Mouse (Mus musculus): ENCODE data around the gene Bcl6. TPM values are rescaled to one million over a fixed set of nuclear protein-coding genes. Genes with fewer than 3 reads are reported as not detected.

Bcl6 gene
- polyA plus RNA-seq, 1 experiment: 5.0 TPM

- no peak overlapping the region for H3K9ac ChIP-seq (ENCODE audit: low read depth, poor library complexity, severe bottlenecking)
- H3K27me3 ChIP-seq (ENCODE audit: control insufficient read depth, insufficient read depth, low read length, poor library complexity, severe bottlenecking): no peaks in the 10 kb centered on the region
- TF ChIP-seq POLR2A (IDR thresholded peaks at IDR 0.05; ENCODE audit: insufficient read depth, low read length) (no peak), CTCF (IDR thresholded peaks at IDR 0.05; ENCODE audit: low read depth, low read length) (no peak), EP300 (IDR thresholded peaks at IDR 0.05; ENCODE audit: insufficient read depth, low read depth, low read length) (no peak)
- H3K36me3 ChIP-seq (ENCODE audit: control insufficient read depth, insufficient read depth, low read length, poor library complexity, severe bottlenecking): no peaks in the 10 kb centered on the region
- no peaks in the 10 kb centered on the region for H3K4me1 ChIP-seq (ENCODE audit: control insufficient read depth, insufficient read depth, low read length)
- H3K27ac ChIP-seq (ENCODE audit: insufficient read depth, low read length): no peak overlapping the region
- no peaks in the 10 kb centered on the region for H3K9me3 ChIP-seq (replicated peaks; ENCODE audit: control insufficient read depth, insufficient read depth, low read length, poor library complexity, severe bottlenecking)
- H3K4me3 ChIP-seq (ENCODE audit: low read depth, low read length): no peak overlapping the region
These were observed 2.5 kb downstream of the Bcl6 start for GRCm38 (mm10) chr16:23986176-23986575.

GRCm38 (mm10) chr16:23985467-23985861, 3.2 kb downstream of the Bcl6 start:
- H3K9me3 ChIP-seq (replicated peaks; ENCODE audit: control insufficient read depth, insufficient read depth, low read length, poor library complexity, severe bottlenecking): no peaks in the 10 kb centered on the region
- H3K27ac ChIP-seq (ENCODE audit: insufficient read depth, low read length): no peak overlapping the region
- H3K4me1 ChIP-seq (ENCODE audit: control insufficient read depth, insufficient read depth, low read length): no peaks in the 10 kb centered on the region
- no peak overlapping the region for H3K4me3 ChIP-seq (ENCODE audit: low read depth, low read length)
- no peak for TF ChIP-seq EP300 (IDR thresholded peaks at IDR 0.05; ENCODE audit: insufficient read depth, low read depth, low read length)
- TF ChIP-seq CTCF (IDR thresholded peaks at IDR 0.05; ENCODE audit: low read depth, low read length): no peak
- TF ChIP-seq POLR2A (IDR thresholded peaks at IDR 0.05; ENCODE audit: insufficient read depth, low read length): no peak
- H3K36me3 ChIP-seq (ENCODE audit: control insufficient read depth, insufficient read depth, low read length, poor library complexity, severe bottlenecking): no peaks in the 10 kb centered on the region
- no peaks in the 10 kb centered on the region for H3K27me3 ChIP-seq (ENCODE audit: control insufficient read depth, insufficient read depth, low read length, poor library complexity, severe bottlenecking)
- no peak overlapping the region for H3K9ac ChIP-seq (ENCODE audit: low read depth, poor library complexity, severe bottlenecking)

DNA sequence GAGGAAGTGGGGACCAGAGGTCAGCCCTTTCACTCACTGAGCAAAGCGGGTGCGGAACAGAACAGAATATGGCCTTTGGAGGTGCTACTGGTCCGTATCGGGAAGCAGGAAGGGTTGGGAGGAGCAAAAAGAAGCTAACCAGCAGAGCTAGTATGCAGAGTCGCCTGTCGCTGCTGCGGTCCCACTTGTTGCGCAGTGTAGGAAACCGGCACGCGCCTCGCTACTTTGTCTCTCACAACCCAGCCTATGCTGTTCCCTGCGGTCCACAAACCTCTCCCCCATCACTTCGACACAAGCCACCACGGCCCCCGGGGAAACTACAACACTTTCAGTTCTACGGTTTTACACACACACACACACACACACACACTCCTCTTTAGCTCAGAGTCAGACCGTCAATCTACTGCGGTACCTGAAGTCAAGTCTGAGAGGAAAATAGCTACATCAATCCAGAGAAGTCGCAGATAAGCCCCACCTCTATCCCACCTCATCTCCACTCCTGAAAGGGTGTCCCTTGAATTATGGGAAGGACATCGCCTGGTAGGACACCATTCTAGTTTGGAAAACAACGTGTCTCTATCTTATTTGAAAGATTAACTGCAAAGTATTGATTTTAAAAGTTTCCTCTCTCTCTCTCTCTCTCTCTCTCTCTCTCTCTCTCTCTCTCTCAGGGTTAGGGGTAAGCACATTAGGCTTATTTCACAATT, 3.7 kb downstream of the Bcl6 start:
- Histone ChIP-seq H3K4me1 (ENCODE audit: control insufficient read depth, insufficient read depth, low read length) (no peaks in the 10 kb centered on the region), H3K9me3 (replicated peaks; ENCODE audit: control insufficient read depth, insufficient read depth, low read length, poor library complexity, severe bottlenecking) (no peaks in the 10 kb centered on the region), H3K9ac (ENCODE audit: low read depth, poor library complexity, severe bottlenecking) (peak overlapping the region; percentile 42), H3K4me3 (ENCODE audit: low read depth, low read length) (peak overlapping the region; percentile 54), H3K27ac (ENCODE audit: insufficient read depth, low read length) (no peak overlapping the region), H3K27me3 (ENCODE audit: control insufficient read depth, insufficient read depth, low read length, poor library complexity, severe bottlenecking) (no peaks in the 10 kb centered on the region), H3K36me3 (ENCODE audit: control insufficient read depth, insufficient read depth, low read length, poor library complexity, severe bottlenecking) (no peaks in the 10 kb centered on the region)
- TF ChIP-seq POLR2A (IDR thresholded peaks at IDR 0.05; ENCODE audit: insufficient read depth, low read length): no peak
- no peak for TF ChIP-seq EP300 (IDR thresholded peaks at IDR 0.05; ENCODE audit: insufficient read depth, low read depth, low read length)
- no peak for TF ChIP-seq CTCF (IDR thresholded peaks at IDR 0.05; ENCODE audit: low read depth, low read length)

DNA sequence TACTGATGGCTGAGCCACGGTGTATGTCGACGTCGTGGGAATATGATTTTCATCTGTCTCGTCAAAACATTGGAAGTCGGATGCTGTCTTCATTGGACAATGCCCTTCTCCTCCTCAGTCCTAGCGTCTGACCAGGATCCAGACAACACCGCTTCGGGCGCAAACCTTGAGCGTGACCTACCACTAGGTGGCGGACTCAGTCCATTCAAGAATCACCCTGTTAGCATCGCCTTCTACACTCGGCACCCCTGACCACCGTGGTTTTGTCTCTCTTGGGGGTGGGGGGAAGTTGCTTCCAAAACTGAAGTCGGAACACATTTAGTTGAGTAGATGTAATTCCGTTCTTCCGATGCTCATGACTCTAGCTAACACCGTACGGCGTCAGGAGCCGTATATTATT, 4.5 kb downstream of the Bcl6 start:
- Histone ChIP-seq H3K4me1 (ENCODE audit: control insufficient read depth, insufficient read depth, low read length) (no peaks in the 10 kb centered on the region), H3K36me3 (ENCODE audit: control insufficient read depth, insufficient read depth, low read length, poor library complexity, severe bottlenecking) (no peaks in the 10 kb centered on the region), H3K9ac (ENCODE audit: low read depth, poor library complexity, severe bottlenecking) (peak overlapping the region; percentile 42; the same call in 1 of the 2 replicates), H3K4me3 (ENCODE audit: low read depth, low read length) (peak overlapping the region; percentile 54; the same call in 1 of the 2 replicates), H3K27ac (ENCODE audit: insufficient read depth, low read length) (no peak overlapping the region), H3K9me3 (replicated peaks; ENCODE audit: control insufficient read depth, insufficient read depth, low read length, poor library complexity, severe bottlenecking) (no peaks in the 10 kb centered on the region), H3K27me3 (ENCODE audit: control insufficient read depth, insufficient read depth, low read length, poor library complexity, severe bottlenecking) (no peaks in the 10 kb centered on the region)
- TF ChIP-seq POLR2A (IDR thresholded peaks at IDR 0.05; ENCODE audit: insufficient read depth, low read length) (no peak), CTCF (IDR thresholded peaks at IDR 0.05; ENCODE audit: low read depth, low read length) (peak; percentile 91), EP300 (IDR thresholded peaks at IDR 0.05; ENCODE audit: insufficient read depth, low read depth, low read length) (0 out of 2 replicates have a peak, but pooled peaks have one; percentile 40)

DNA sequence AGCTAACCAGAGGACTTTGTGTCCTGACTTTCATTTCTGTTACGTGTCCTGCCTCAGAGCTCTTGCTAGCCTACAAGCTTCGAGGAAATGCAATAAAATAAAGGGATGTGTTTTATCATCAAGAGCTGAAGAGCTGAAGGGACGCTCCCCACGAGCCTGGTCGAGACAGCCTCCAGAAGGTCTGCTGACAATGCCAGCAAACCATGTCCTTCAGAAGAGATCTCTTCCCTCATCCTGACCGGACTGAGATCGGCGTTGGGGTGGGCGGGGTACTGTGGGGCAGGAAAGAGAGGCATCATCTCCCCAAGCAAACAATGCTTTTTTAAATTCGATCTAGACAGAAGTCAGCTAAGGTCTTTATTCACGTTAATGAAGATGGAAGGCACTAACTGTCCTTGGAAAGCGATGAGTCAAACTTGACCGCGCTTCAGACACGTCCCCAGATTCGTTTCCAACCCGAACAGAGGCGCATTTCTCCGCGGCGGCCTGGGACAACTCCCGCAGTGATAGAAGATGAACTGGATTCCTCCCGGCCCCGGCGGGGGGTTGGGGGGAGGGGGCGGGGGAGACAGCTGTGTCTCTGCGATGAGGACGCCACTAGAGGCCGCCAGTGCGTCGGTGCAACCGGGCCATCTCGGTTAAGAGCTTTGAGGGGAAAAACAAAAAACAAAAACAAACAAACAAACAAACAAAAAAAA, 5.6 kb downstream of the Bcl6 start:
- no peaks in the 10 kb centered on the region for H3K4me1 ChIP-seq (ENCODE audit: control insufficient read depth, insufficient read depth, low read length)
- H3K27ac ChIP-seq (ENCODE audit: insufficient read depth, low read length): no peak overlapping the region
- H3K4me3 ChIP-seq (ENCODE audit: low read depth, low read length): peak overlapping the region; percentile 22
- no peaks in the 10 kb centered on the region for H3K9me3 ChIP-seq (replicated peaks; ENCODE audit: control insufficient read depth, insufficient read depth, low read length, poor library complexity, severe bottlenecking)
- H3K27me3 ChIP-seq (ENCODE audit: control insufficient read depth, insufficient read depth, low read length, poor library complexity, severe bottlenecking): no peaks in the 10 kb centered on the region
- no peak overlapping the region for H3K9ac ChIP-seq (ENCODE audit: low read depth, poor library complexity, severe bottlenecking)
- H3K36me3 ChIP-seq (ENCODE audit: control insufficient read depth, insufficient read depth, low read length, poor library complexity, severe bottlenecking): no peaks in the 10 kb centered on the region
- TF ChIP-seq POLR2A (IDR thresholded peaks at IDR 0.05; ENCODE audit: insufficient read depth, low read length): no peak
- TF ChIP-seq EP300 (IDR thresholded peaks at IDR 0.05; ENCODE audit: insufficient read depth, low read depth, low read length): no peak
- peak; percentile 59 for TF ChIP-seq CTCF (IDR thresholded peaks at IDR 0.05; ENCODE audit: low read depth, low read length)
